Mouse (Mus musculus): Measurements from ENCODE around the gene Kcnj14. TPM values are rescaled to one million over a fixed set of nuclear protein-coding genes. Genes with fewer than 3 reads are reported as not detected.

Kcnj14 gene
- total RNA-seq, 2 experiments from 2014 or later = 0.67 to 0.98 TPM

- intact Hi-C loops (cut with DNase I) = no loop called here
- DNase-seq = no peak
These were observed 49.3 kb downstream of the Kcnj14 start for GRCm38 (mm10) chr7:45775237-45775636.

GRCm38 (mm10) chr7:45771101-45771500 lies 53.5 kb downstream of the Kcnj14 start:
- DNase-seq = no peak
- intact Hi-C loops (cut with DNase I) = no loop called here

GRCm38 (mm10) chr7:45770427-45771082 lies 54.0 kb downstream of the Kcnj14 start:
- intact Hi-C loops (cut with DNase I) = no loop called here
- no peak for DNase-seq

GRCm38 (mm10) chr7:45767500-45767899 lies 57.1 kb downstream of the Kcnj14 start:
- DNase-seq = no peak
- intact Hi-C loops (cut with DNase I) = no loop called here

GRCm38 (mm10) chr7:45766764-45767163 lies 57.8 kb downstream of the Kcnj14 start:
- no peak for DNase-seq
- intact Hi-C loops (cut with DNase I) = no loop called here

Other genes with a start within 250 kb of the Kcnj14 start
- gene Fgf21, start 209.3 kb downstream of the Kcnj14 start, total RNA-seq (2021) = not detected
- gene Fut1, start 207.5 kb downstream of the Kcnj14 start, total RNA-seq (2021) = not detected
- gene Izumo1, start 203.0 kb downstream of the Kcnj14 start, total RNA-seq (2021) = under 1 TPM in 1 of 2 experiments, not detected in 1; 0.30 TPM
- gene Rasip1, start 197.3 kb downstream of the Kcnj14 start, total RNA-seq (2021) = 10 to 100 TPM; 30.0 to 31.8 TPM
- gene Mamstr, start 184.8 kb downstream of the Kcnj14 start, total RNA-seq (2021) = 1 to 10 TPM; 4.3 to 7.5 TPM
- gene Fut2, start 158.4 kb downstream of the Kcnj14 start, total RNA-seq (2021) = 1 to 10 TPM in 1 of 2 experiments, under 1 TPM in 1; 0.28 to 2.0 TPM
- under 1 TPM in 1 of 2 experiments, not detected in 1; 0.22 TPM for gene Ntn5, start 140.8 kb downstream of the Kcnj14 start, total RNA-seq (2021)
- gene Sec1, start 130.4 kb downstream of the Kcnj14 start, total RNA-seq (2021) = under 1 TPM in 1 of 2 experiments, not detected in 1; 0.22 TPM
- gene Car11, start 124.9 kb downstream of the Kcnj14 start, total RNA-seq (2021) = 1 to 10 TPM; 6.2 to 6.7 TPM
- 100 to 1,000 TPM in 1 of 2 experiments, 10 to 100 TPM in 1; 44.4 to 158 TPM for gene Dbp, start 119.7 kb downstream of the Kcnj14 start, total RNA-seq (2021)
- gene Rpl18, start 109.3 kb downstream of the Kcnj14 start, total RNA-seq (2021) = 100 to 1,000 TPM; 550 to 591 TPM
- 10 to 100 TPM; 16.2 to 18.7 TPM for gene Sphk2, start 106.8 kb downstream of the Kcnj14 start, total RNA-seq (2021)
- gene Fam83e, start 103.6 kb downstream of the Kcnj14 start, total RNA-seq (2021) = under 1 TPM; 0.17 to 0.30 TPM
- not detected for gene Spaca4, start 99.0 kb downstream of the Kcnj14 start, total RNA-seq (2021)
- gene Lmtk3, start 41.0 kb downstream of the Kcnj14 start, total RNA-seq (2021) = under 1 TPM; 0.14 TPM
- gene Sult2b1, start 40.1 kb downstream of the Kcnj14 start, total RNA-seq (2021) = not detected
- gene Cyth2, start 10.2 kb downstream of the Kcnj14 start, total RNA-seq (2021) = 10 to 100 TPM; 67.2 to 73.0 TPM
- gene Grwd1, start 6.2 kb upstream of the Kcnj14 start, total RNA-seq (2021) = 10 to 100 TPM; 11.5 to 11.6 TPM
- gene Kdelr1, start 48.0 kb upstream of the Kcnj14 start, total RNA-seq (2021) = 100 to 1,000 TPM; 118 TPM
- under 1 TPM; 0.38 to 0.44 TPM for gene Grin2d, start 53.6 kb upstream of the Kcnj14 start, total RNA-seq (2021)
- not detected for gene Syngr4, start 71.9 kb upstream of the Kcnj14 start, total RNA-seq (2021)
- gene Tmem143, start 72.2 kb upstream of the Kcnj14 start, total RNA-seq (2021) = 100 to 1,000 TPM; 115 to 120 TPM
- gene Emp3, start 96.6 kb upstream of the Kcnj14 start, total RNA-seq (2021) = 10 to 100 TPM; 20.8 to 26.8 TPM
- gene Ccdc114, start 99.3 kb upstream of the Kcnj14 start, total RNA-seq (2021) = 1 to 10 TPM in 1 of 2 experiments, under 1 TPM in 1; 0.98 to 1.1 TPM
- not detected for gene Abcc6, start 205.5 kb upstream of the Kcnj14 start, total RNA-seq (2021)
- gene Nomo1, start 208.9 kb upstream of the Kcnj14 start, total RNA-seq (2021) = 10 to 100 TPM; 83.4 to 86.4 TPM

Data from heart, postnatal 36 days (tissue).